Mouse (Mus musculus) lung, postnatal 0 days (tissue): ENCODE data around the gene Trpv3.

ENCODE experiments used
- CTCF ChIP-seq: IDR thresholded peaks from 2 replicates; pipeline ENCODE4 v1.5.1; 2016; ENCODE audit warnings: antibody characterized with exemption, mild to moderate bottlenecking
- EP300 ChIP-seq: IDR thresholded peaks from 2 replicates; pipeline ENCODE4 v1.6.1; 2016; ENCODE audit warnings: antibody characterized with exemption, mild to moderate bottlenecking, control low read depth

GRCm38 (mm10) chr11:73230081-73230480, 37.1 kb upstream of the Trpv3 start:
- TF ChIP-seq CTCF (no peak), EP300 (no peak)
